Mouse (Mus musculus) embryo, embryonic 10 days (tissue): ENCODE data around the gene Zfp710.
"Not testable (repeated sequence)": the region's sequence is repeated elsewhere in the genome, so short reads cannot be mapped to it uniquely, and the experiment has no call there.

Experiments used
- DNase-seq: peaks from one replicate; pipeline ENCODE4 v3.0.0-alpha.2; 2015; ENCODE audit warnings: low spot score

Gene Zfp710

GRCm38 (mm10) chr7:80024521-80025390, at the start of gene Zfp710:
Zfp710 (plus strand) TSS chr7:80024814.
- peak; percentile 91 for DNase-seq

- DNase-seq, result no peak
Measured at GRCm38 (mm10) chr7:79975316-79975715, 49.3 kb upstream of the Zfp710 start.

GRCm38 (mm10) chr7:79986717-79987116, 37.9 kb upstream of the Zfp710 start:
- DNase-seq, result no peak

- no peak for DNase-seq
Measured at GRCm38 (mm10) chr7:79987745-79988144, 36.9 kb upstream of the Zfp710 start.

- not testable (repeated sequence) for DNase-seq
Measured at GRCm38 (mm10) chr7:79988466-79988865, 36.1 kb upstream of the Zfp710 start.

GRCm38 (mm10) chr7:79994476-79994875, 30.1 kb upstream of the Zfp710 start:
- peak; percentile 64 for DNase-seq

GRCm38 (mm10) chr7:79997761-79998160, 26.9 kb upstream of the Zfp710 start:
- DNase-seq, result no peak

- no peak for DNase-seq
Measured at GRCm38 (mm10) chr7:80002353-80003055, 22.1 kb upstream of the Zfp710 start.

- no peak for DNase-seq
Measured at GRCm38 (mm10) chr7:80004776-80005554, 19.6 kb upstream of the Zfp710 start.

- DNase-seq, result no peak
Measured at GRCm38 (mm10) chr7:80010680-80011079, 13.9 kb upstream of the Zfp710 start.

- DNase-seq, result peak; percentile 71
Measured at GRCm38 (mm10) chr7:80011470-80011869, 13.1 kb upstream of the Zfp710 start.

GRCm38 (mm10) chr7:80013884-80014550, 10.6 kb upstream of the Zfp710 start:
- peak; percentile 12 for DNase-seq

GRCm38 (mm10) chr7:80014826-80015755, 9.5 kb upstream of the Zfp710 start:
- DNase-seq, result no peak

- DNase-seq, result no peak
Measured at GRCm38 (mm10) chr7:80018506-80019452, 5.8 kb upstream of the Zfp710 start.

GRCm38 (mm10) chr7:80023621-80024435, 786 bp upstream of the Zfp710 start:
- peak; percentile 54 for DNase-seq

GRCm38 (mm10) chr7:80025391-80026117, 940 bp downstream of the Zfp710 start:
- no peak for DNase-seq

GRCm38 (mm10) chr7:80026118-80026989, 1.7 kb downstream of the Zfp710 start:
- DNase-seq, result peak; percentile 68
